Mouse (Mus musculus) embryonic facial prominence, embryonic 12.5 days (tissue): ENCODE results near the gene Bcas2. TPM values are rescaled to one million over a fixed set of nuclear protein-coding genes. Genes with fewer than 3 reads are reported as not detected.

ENCODE experiments used
- ATAC-seq: fragments of 200-750 bp; cut with Nextera tagmentation; 2 replicates; pipeline ENCODE4 v1.8.0; 2017; ENCODE audit not compliant: insufficient number of reproducible peaks, insufficient read depth, low FRiP score, low TSS enrichment
- H3K27ac ChIP-seq: fragments of 300-500 bp; sonication (generic); 2 replicates; pipeline ENCODE4 v1.5.1; 2016; ENCODE audit warnings: mild to moderate bottlenecking
- H3K27me3 ChIP-seq: fragments of 300-500 bp; sonication (generic); 2 replicates; pipeline ENCODE4 v1.6.1; 2016; ENCODE audit warnings: mild to moderate bottlenecking, moderate library complexity
- H3K36me3 ChIP-seq: fragments of 300-500 bp; sonication (generic); 2 replicates; pipeline ENCODE4 v1.6.1; 2016; ENCODE audit warnings: mild to moderate bottlenecking
- H3K4me1 ChIP-seq: fragments of 300-500 bp; sonication (generic); 2 replicates; pipeline ENCODE4 v1.6.1; 2016
- H3K4me2 ChIP-seq: fragments of 300-500 bp; sonication (generic); replicated peaks from 2 replicates; pipeline ENCODE4 v1.6.1; 2016; ENCODE audit warnings: mild to moderate bottlenecking, moderate library complexity
- H3K4me3 ChIP-seq: fragments of 300-500 bp; sonication (generic); 2 replicates; pipeline ENCODE4 v1.5.1; 2016; ENCODE audit warnings: mild to moderate bottlenecking
- H3K9ac ChIP-seq: fragments of 300-500 bp; sonication (generic); 2 replicates; pipeline ENCODE4 v1.6.1; 2016; ENCODE audit warnings: mild to moderate bottlenecking, moderate library complexity
- H3K9me3 ChIP-seq: fragments of 300-500 bp; sonication (generic); 2 replicates; pipeline ENCODE4 v1.6.1; 2016; ENCODE audit warnings: mild to moderate bottlenecking, moderate library complexity
- WGBS: fragments of 180-500 bp; shearing (Covaris S2); methylation state at CpG from one replicate; pipeline ENCODE4 v1.1.7; 2016; 5-methylcytosine and 5-hydroxymethylcytosine counted together
- polyA plus RNA-seq: library from polyadenylated mRNA; unstranded; fragments of >200 nt; fragmentation: Nextera tagmentation; extraction: Ambion mirVana; gene quantifications from 2 replicates; pipeline ENCODE4 v1.2.1, GENCODE M21; 2016

The Bcas2 gene
- polyA plus RNA-seq, 1 experiment from 2014 or later, result 247 TPM

- ATAC-seq, result no peak
- H3K4me2 ChIP-seq, result no peak overlapping the region
- WGBS, result 84% methylated on average over 1 of the region's 1 CpGs
Observed at GRCm38 (mm10) chr3:103227729-103228128, 56.3 kb downstream of the Bcas2 start.

More at GRCm38 (mm10) chr3:103227729-103228128, 56.3 kb downstream of the Bcas2 start:
- Histone ChIP-seq H3K9ac (no peak overlapping the region), H3K4me3 (no peak overlapping the region), H3K9me3 (peaks cover 8% of the 10 kb centered on the region; the same call in 1 of the 2 replicates), H3K4me1 (no peaks in the 10 kb centered on the region), H3K36me3 (no peaks in the 10 kb centered on the region), H3K27ac (no peak overlapping the region), H3K27me3 (no peaks in the 10 kb centered on the region)

Other genes with a start within 250 kb of the Bcas2 start
- gene Sycp1, start 235.6 kb upstream of the Bcas2 start, polyA plus RNA-seq, result not detected in 2 replicates
- 0.14 TPM in 1 of 2 replicates, not detected in the other for gene Nr1h5, start 207.5 kb upstream of the Bcas2 start, polyA plus RNA-seq
- gene Sike1, start 175.9 kb upstream of the Bcas2 start, polyA plus RNA-seq, result 53.3 and 58.7 TPM in 2 replicates
- gene Csde1, start 151.2 kb upstream of the Bcas2 start, polyA plus RNA-seq, result 422 and 461 TPM in 2 replicates
- 105 and 107 TPM in 2 replicates for gene Nras, start 113.4 kb upstream of the Bcas2 start, polyA plus RNA-seq
- 0.36 and 0.65 TPM in 2 replicates for gene Ampd1, start 97.6 kb upstream of the Bcas2 start, polyA plus RNA-seq
- gene Dennd2c, start 69.1 kb upstream of the Bcas2 start, polyA plus RNA-seq, result 7.4 and 8.4 TPM in 2 replicates
- 43.3 and 44.9 TPM in 2 replicates for gene Trim33, start 107.6 kb downstream of the Bcas2 start, polyA plus RNA-seq